Mouse (Mus musculus) activated CD4-positive, CD25-positive, alpha-beta regulatory T cell (primary cell): Measurements from ENCODE around the gene Isoc2b. TPM values are rescaled to one million over a fixed set of nuclear protein-coding genes. Genes with fewer than 3 reads are reported as not detected.

Experiments
- polyA plus RNA-seq, 2 experiments: library from polyadenylated mRNA; unstranded; fragments of 100-300 nt; shearing (Covaris generic); gene quantifications; one replicate each; pipeline ENCODE4 v1.2.1; 2017

Gene Isoc2b
- 10 to 100 TPM; 46.9 to 52.2 TPM for polyA plus RNA-seq

DNA sequence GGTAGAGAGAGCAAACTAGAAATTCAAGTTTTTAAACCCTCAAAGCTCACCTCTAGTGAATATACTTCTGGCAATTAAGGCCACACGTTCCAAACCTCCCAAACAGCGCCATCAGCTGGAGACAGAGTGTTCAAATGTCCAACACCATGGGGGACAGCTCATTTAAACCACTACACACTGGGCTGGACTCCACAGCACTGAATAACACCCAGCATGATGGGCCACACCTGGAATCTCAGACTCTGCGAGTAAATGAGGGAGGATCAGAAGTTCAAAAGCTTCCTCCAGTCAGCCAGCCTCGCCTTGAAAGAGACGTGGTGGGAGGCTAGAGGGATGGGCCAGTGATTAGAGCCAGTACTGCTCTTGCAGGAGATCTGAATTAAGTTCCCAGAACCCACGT lies at the start of gene Isoc2b:
Gene Isoc2b, minus strand, starts transcription at position 126 of the 400 bp plus-strand sequence.

DNA sequence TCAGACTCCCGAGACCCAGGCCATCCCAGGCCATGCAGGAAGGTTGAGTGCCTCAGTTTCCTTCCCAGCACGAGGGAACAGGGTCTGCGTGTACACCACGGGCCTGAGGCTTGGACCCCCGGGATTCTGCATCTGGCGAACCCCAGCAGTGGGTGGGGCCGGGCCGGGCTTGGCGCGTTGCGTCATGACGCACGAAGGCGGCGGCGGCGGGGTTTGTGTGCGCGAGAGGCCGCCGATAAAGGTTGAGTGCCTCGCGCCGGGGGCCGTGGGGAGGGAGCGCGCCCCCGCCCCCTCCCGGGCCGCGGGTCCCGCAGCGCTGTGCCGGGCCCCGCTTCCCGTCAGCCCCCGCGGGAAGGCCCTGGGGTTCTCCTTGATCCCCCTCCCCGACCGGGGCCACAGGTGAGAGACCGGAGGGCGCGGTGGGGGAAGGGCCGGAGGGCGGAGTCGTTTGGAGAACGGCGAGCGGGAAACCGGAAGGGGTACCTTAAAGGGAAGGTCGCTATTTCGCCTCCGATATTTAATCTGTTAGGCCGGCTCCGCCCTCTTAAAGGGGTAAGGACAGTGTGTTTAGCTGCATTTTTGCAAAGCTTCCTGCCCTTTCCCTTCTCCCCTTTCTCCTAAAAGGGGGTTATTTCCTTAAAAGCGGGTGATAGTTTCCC lies 45.1 kb upstream of the Isoc2b start, which contains the start of gene Zfp628:
Gene Zfp628, plus strand, starts transcription at position 211 of the 659 bp plus-strand sequence.

DNA sequence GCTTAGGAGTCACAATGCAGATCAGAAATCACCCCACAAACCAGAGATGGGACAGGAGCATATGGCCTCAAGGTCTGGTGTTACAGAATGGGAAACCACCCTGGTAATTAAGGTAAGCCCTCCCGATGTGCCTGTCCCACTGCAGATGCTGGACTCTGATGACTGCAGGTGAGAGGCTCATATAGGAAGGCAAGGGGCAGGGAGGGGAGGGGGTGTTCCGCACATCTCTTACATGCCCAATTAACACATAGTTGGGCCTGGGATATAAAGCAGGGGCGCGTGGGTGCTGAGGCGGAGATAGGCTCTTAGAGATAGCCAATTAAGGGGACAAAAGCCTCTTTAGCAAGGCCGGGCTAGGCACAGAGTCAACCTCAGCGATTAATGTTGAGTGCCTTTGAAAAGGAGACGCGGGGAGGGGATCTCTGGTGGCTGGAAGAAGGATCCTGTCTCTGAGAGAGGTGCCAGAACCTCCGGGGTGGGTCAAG lies 36.5 kb upstream of the Isoc2b start, which contains the start of gene Gm36210:
Gene Gm36210, minus strand, starts transcription at position 51 of the 485 bp plus-strand sequence.

DNA sequence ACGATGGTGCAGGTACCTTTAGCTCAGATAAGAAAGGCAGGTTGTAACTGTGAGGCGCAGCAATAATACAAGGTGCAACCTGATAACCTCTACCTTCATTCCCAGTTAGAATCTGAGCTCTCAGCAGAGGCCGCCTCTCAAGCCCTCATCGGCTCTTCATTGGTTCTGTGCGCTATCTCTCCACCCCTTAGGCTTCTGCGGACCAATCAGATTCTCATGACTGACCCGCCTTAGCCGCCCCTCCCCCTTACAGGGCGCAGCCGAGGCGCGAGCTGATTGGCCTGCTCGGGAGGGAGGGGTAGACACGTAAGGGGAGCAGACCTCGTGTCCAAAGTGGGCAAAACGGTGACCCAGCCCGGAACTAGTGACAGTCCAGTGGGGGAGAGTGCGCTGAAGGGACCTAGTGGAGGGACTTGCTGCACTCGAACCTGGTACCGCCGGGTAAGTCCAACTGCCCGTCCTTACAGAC lies 6.7 kb upstream of the Isoc2b start, which contains the start of gene Isoc2a:
Gene Isoc2a, plus strand, starts transcription at position 401 of the 469 bp plus-strand sequence.

DNA sequence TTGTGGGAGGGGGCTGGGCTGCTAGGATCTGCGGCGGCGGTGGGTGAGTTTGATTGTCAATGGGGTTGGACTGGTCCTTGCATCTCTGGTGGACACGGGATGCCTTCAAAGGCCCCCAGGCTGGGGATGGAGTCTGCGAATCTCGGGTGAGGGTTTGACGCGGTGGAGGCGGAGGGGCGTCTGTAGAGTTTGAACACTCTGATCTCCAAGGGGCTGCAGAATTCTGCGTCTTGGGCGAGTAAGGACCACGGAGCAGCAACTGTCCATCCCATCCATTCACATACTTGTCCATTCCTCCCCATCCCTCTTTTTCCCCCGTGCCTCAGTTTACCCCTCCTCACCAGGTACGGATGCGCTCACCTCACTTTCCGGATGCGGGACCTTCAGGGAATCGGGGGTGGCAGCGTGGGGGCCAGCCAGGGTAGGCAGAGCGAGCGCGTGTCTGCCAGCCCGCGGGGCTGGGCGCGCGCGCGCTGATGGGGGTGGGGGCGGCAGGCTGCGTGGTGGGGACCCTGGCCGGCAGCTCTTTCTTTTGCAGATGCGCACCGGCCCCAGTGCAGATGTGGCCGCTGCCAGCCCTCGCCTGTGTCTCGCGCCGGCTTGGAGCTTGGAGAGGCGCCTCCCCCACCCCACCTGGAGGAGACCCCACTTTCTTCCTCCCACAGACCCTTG lies 25.7 kb downstream of the Isoc2b start, which contains the start of gene Shisa7:
Gene Shisa7, minus strand, starts transcription at position 452 of the 672 bp plus-strand sequence.

DNA sequence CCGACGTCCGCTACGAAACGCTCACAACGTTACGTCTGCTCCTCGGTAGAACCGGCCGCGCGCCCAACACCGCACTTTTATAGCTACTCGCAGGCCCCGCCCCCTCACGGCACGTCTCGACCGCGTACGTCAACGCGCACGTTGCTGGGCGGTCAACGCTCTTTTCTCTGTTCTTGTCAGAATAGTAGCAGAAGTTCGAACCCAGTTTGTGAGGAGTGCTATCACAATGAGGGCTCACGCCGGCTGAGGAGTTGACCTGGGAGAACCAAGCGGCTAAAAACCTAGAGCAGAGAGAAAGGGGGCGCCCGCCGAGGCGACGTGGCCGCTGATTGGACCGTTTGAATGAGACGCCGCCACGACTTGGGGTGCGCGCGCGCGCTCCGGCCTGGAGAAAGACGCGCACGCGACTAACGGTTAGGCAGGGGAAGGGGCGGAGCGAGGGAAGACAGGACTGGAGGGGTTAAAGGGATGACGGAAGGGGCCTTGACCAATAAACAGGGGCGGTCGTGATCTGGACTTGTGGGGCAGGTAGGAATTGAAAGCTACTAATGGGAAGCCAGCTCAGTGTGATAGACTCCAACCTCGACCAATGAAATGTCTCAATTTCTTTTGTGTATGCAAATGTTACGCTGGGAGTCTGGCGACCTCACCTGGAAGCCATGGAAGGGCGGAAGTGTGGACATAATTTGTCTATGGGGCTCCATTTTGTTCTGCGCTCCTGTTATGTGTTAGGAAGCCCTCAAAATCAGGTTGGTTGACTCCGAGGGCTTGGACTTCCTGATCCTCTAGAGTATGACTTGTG lies 57.6 kb downstream of the Isoc2b start, which contains the start of gene Ube2s:
Gene Ube2s, minus strand, starts transcription at position 288 of the 802 bp plus-strand sequence.

Other genes starting within 250 kb of the Isoc2b start
- 10 to 100 TPM; 11.0 to 15.2 TPM for gene Tmem86b, start 238.8 kb downstream of the Isoc2b start, polyA plus RNA-seq
- 100 to 1,000 TPM; 185 to 259 TPM for gene Ppp6r1, start 211.2 kb downstream of the Isoc2b start, polyA plus RNA-seq
- 10 to 100 TPM; 53.0 to 59.9 TPM for gene Hspbp1, start 185.2 kb downstream of the Isoc2b start, polyA plus RNA-seq
- gene Brsk1, start 179.7 kb downstream of the Isoc2b start, polyA plus RNA-seq, result under 1 TPM in 1 of 2 experiments, not detected in 1; 0.61 TPM
- gene Tmem150b, start 145.0 kb downstream of the Isoc2b start, polyA plus RNA-seq, result under 1 TPM in 1 of 2 experiments, not detected in 1; 0.25 TPM
- gene Kmt5c, start 130.1 kb downstream of the Isoc2b start, polyA plus RNA-seq, result 10 to 100 TPM; 26.0 to 45.1 TPM
- 1 to 10 TPM; 3.0 to 9.5 TPM for gene Cox6b2, start 117.2 kb downstream of the Isoc2b start, polyA plus RNA-seq
- not detected for gene Fam71e2, start 99.0 kb downstream of the Isoc2b start, polyA plus RNA-seq
- gene Il11, start 87.4 kb downstream of the Isoc2b start, polyA plus RNA-seq, result under 1 TPM; 0.16 to 0.20 TPM
- not detected for gene Tmem190, start 87.3 kb downstream of the Isoc2b start, polyA plus RNA-seq
- 1 to 10 TPM; 5.5 to 8.8 TPM for gene Tmem238, start 80.6 kb downstream of the Isoc2b start, polyA plus RNA-seq
- 100 to 1,000 TPM; 316 to 505 TPM for gene Rpl28, start 77.4 kb downstream of the Isoc2b start, polyA plus RNA-seq
- gene Ube2s, start 57.7 kb downstream of the Isoc2b start, polyA plus RNA-seq, result 100 to 1,000 TPM; 126 to 185 TPM
- not detected for gene Shisa7, start 25.6 kb downstream of the Isoc2b start, polyA plus RNA-seq
- under 1 TPM; 0.37 to 0.84 TPM for gene Isoc2a, start 6.9 kb upstream of the Isoc2b start, polyA plus RNA-seq
- under 1 TPM in 1 of 2 experiments, not detected in 1; 0.32 TPM for gene Gm36210, start 36.3 kb upstream of the Isoc2b start, polyA plus RNA-seq
- gene Zfp628, start 45.0 kb upstream of the Isoc2b start, polyA plus RNA-seq, result 1 to 10 TPM; 2.2 to 3.1 TPM
- gene Nat14, start 51.8 kb upstream of the Isoc2b start, polyA plus RNA-seq, result under 1 TPM; 0.49 to 0.79 TPM
- gene Ssc5d, start 55.5 kb upstream of the Isoc2b start, polyA plus RNA-seq, result not detected
- gene Sbk2, start 94.1 kb upstream of the Isoc2b start, polyA plus RNA-seq, result not detected
- under 1 TPM in 1 of 2 experiments, not detected in 1; 0.05 TPM for gene Sbk3, start 100.9 kb upstream of the Isoc2b start, polyA plus RNA-seq
- 10 to 100 TPM; 17.7 to 19.5 TPM for gene Zfp579, start 125.9 kb upstream of the Isoc2b start, polyA plus RNA-seq
- 10 to 100 TPM; 31.1 to 33.7 TPM for gene Zfp524, start 144.2 kb upstream of the Isoc2b start, polyA plus RNA-seq
- gene Fiz1, start 144.4 kb upstream of the Isoc2b start, polyA plus RNA-seq, result 10 to 100 TPM; 33.4 to 36.2 TPM
- gene Gm44973, start 145.2 kb upstream of the Isoc2b start, polyA plus RNA-seq, result 10 to 100 TPM in 1 of 2 experiments, 1 to 10 TPM in 1; 6.4 to 29.3 TPM
- gene Zfp865, start 150.1 kb upstream of the Isoc2b start, polyA plus RNA-seq, result 10 to 100 TPM; 10.4 to 11.4 TPM
- under 1 TPM; 0.18 to 0.86 TPM for gene Ccdc106, start 150.3 kb upstream of the Isoc2b start, polyA plus RNA-seq
- gene 4632433K11Rik, start 163.9 kb upstream of the Isoc2b start, polyA plus RNA-seq, result not detected
- 1 to 10 TPM; 3.4 to 4.9 TPM for gene Zfp784, start 168.2 kb upstream of the Isoc2b start, polyA plus RNA-seq
- 10 to 100 TPM in 1 of 2 experiments, 1 to 10 TPM in 1; 8.3 to 15.8 TPM for gene Zfp580, start 181.3 kb upstream of the Isoc2b start, polyA plus RNA-seq
- gene U2af2, start 191.9 kb upstream of the Isoc2b start, polyA plus RNA-seq, result 10 to 100 TPM; 87.8 to 91.8 TPM
- gene Epn1, start 210.0 kb upstream of the Isoc2b start, polyA plus RNA-seq, result 10 to 100 TPM; 27.6 to 38.0 TPM
- not detected for gene Rfpl4, start 246.7 kb upstream of the Isoc2b start, polyA plus RNA-seq